Mouse (Mus musculus) MEL (cell line): ENCODE data around the gene 1700042G07Rik. TPM values are rescaled to one million over a fixed set of nuclear protein-coding genes. Genes with fewer than 3 reads are reported as not detected.

Source experiments
- DNase-seq: peaks from one replicate; pipeline ENCODE4 v3.0.0; 2011; ENCODE audit warnings: low read depth, low spot score
- H3K27ac ChIP-seq: 2 replicates; pipeline ENCODE4 v1.5.1; 2012; ENCODE audit warnings: low read depth, mild to moderate bottlenecking, control low read depth, low read length, moderate library complexity; ENCODE audit not compliant: control insufficient read depth
- H3K27me3 ChIP-seq, 2 experiments: fragments of 150-350 bp in 1 of 2; sonication (generic) in 1 of 2; 2 replicates each; pipeline ENCODE4 v1.6.1; 2012; ENCODE audit warnings: low read length in 2 of 2, mild to moderate bottlenecking in 2 of 2, improper control_type of control experiment in 1 of 2, moderate library complexity in 1 of 2; ENCODE audit not compliant: insufficient read depth in 2 of 2, control insufficient read depth in 1 of 2
- H3K36me3 ChIP-seq, 2 experiments: 2 replicates each; pipeline ENCODE4 v1.6.1; 2012 to 2014; ENCODE audit warnings: low read length in 2 of 2, improper control_type of control experiment in 1 of 2, inconsistent platforms in 1 of 2, mild to moderate bottlenecking in 1 of 2; ENCODE audit not compliant: insufficient read depth in 2 of 2, control insufficient read depth in 1 of 2
- H3K4me1 ChIP-seq, 2 experiments: fragments of 150-350 bp in 1 of 2; sonication (generic) in 1 of 2; 2 replicates each; pipeline ENCODE4 v1.6.1; 2012; ENCODE audit warnings: low read length in 2 of 2, improper control_type of control experiment in 1 of 2, mild to moderate bottlenecking in 1 of 2; ENCODE audit not compliant: insufficient read depth in 2 of 2, control insufficient read depth in 1 of 2
- H3K4me3 ChIP-seq, 2 experiments: fragments of 150-350 bp in 1 of 2; sonication (generic) in 1 of 2; 2 replicates each; pipeline ENCODE4 v1.5.1; 2012; ENCODE audit warnings: low read depth in 2 of 2, low read length in 2 of 2, mild to moderate bottlenecking in 2 of 2, moderate library complexity in 2 of 2, control low read depth in 1 of 2, improper control_type of control experiment in 1 of 2; ENCODE audit not compliant: control insufficient read depth in 1 of 2, insufficient read depth in 1 of 2
- H3K79me2 ChIP-seq: 2 replicates; pipeline ENCODE4 v1.6.1; 2012; ENCODE audit warnings: mild to moderate bottlenecking, low read length, moderate library complexity; ENCODE audit not compliant: control insufficient read depth, poor library complexity, insufficient read depth
- H3K9ac ChIP-seq: 2 replicates; pipeline ENCODE4 v1.6.1; 2012; ENCODE audit warnings: low read depth, mild to moderate bottlenecking, control low read depth, low read length, moderate library complexity; ENCODE audit not compliant: control insufficient read depth, poor library complexity, severe bottlenecking
- H3K9me3 ChIP-seq: fragments of 150-350 bp; sonication (generic); replicated peaks from 2 replicates; pipeline ENCODE4 v1.6.1; 2012; ENCODE audit warnings: mild to moderate bottlenecking, low read length, improper control_type of control experiment, moderate library complexity; ENCODE audit not compliant: insufficient read depth
- E2F4 ChIP-seq: IDR thresholded peaks from 2 replicates; pipeline ENCODE4 v1.6.1; 2011; ENCODE audit warnings: low read depth, low read length, improper control_type of control experiment, borderline replicate concordance
- EP300 ChIP-seq, 2 experiments: IDR thresholded peaks; 2 replicates each; pipeline ENCODE4 v1.6.1; 2011; ENCODE audit warnings: improper control_type of control experiment in 2 of 2, low read length in 2 of 2, low read depth in 1 of 2, mild to moderate bottlenecking in 1 of 2
- MAFK ChIP-seq: IDR thresholded peaks from 2 replicates; pipeline ENCODE4 v1.6.1; 2011; ENCODE audit warnings: low read depth, mild to moderate bottlenecking, low read length, improper control_type of control experiment, borderline replicate concordance
- MEF2A ChIP-seq: IDR thresholded peaks from 2 replicates; pipeline ENCODE4 v1.6.1; 2014; ENCODE audit warnings: low read depth, mild to moderate bottlenecking, inconsistent platforms, low read length, improper control_type of control experiment; ENCODE audit not compliant: poor library complexity, insufficient replicate concordance, severe bottlenecking; ENCODE audit errors: extremely low read depth
- MXI1 ChIP-seq: IDR thresholded peaks from 2 replicates; pipeline ENCODE4 v1.6.1; 2011; ENCODE audit warnings: mild to moderate bottlenecking, low read depth, low read length, improper control_type of control experiment
- NELFE ChIP-seq: IDR thresholded peaks from 2 replicates; pipeline ENCODE4 v1.6.1; 2011; ENCODE audit warnings: low read depth, low read length, improper control_type of control experiment
- POLR2AphosphoS5 ChIP-seq: IDR thresholded peaks from 2 replicates; pipeline ENCODE4 v1.6.1; 2012; ENCODE audit warnings: low read depth, borderline replicate concordance, mild to moderate bottlenecking, inconsistent platforms, low read length, moderate library complexity, mixed read lengths
- SMC3 ChIP-seq: IDR thresholded peaks from 2 replicates; pipeline ENCODE4 v1.6.1; 2011; ENCODE audit warnings: low read depth, low read length, improper control_type of control experiment
- TAL1 ChIP-seq: IDR thresholded peaks from 2 replicates; pipeline ENCODE4 v1.6.1; 2012; ENCODE audit warnings: mild to moderate bottlenecking, inconsistent platforms, low read length, moderate library complexity, mixed read lengths
- USF1 ChIP-seq: IDR thresholded peaks from 2 replicates; pipeline ENCODE4 v1.6.1; 2014; ENCODE audit warnings: low read depth, mild to moderate bottlenecking, inconsistent platforms, low read length, improper control_type of control experiment, moderate library complexity
- ZMIZ1 ChIP-seq: IDR thresholded peaks from 2 replicates; pipeline ENCODE4 v1.6.1; 2012; ENCODE audit warnings: low read depth, mild to moderate bottlenecking, inconsistent platforms, low read length, improper control_type of control experiment, moderate library complexity
- polyA plus RNA-seq, 2 experiments: library from polyadenylated mRNA; stranded (reverse) in 1 of 2; unstranded in 1 of 2; fragments of >175 nt in 1 of 2; fragments of >200 nt in 1 of 2; gene quantifications; 2 replicates each; pipeline versions ENCODE4 v1.2.1 to v1.2.4; 2012; ENCODE audit warnings: low replicate concordance in 2 of 2, low read depth in 1 of 2; ENCODE audit not compliant: insufficient read length in 2 of 2, insufficient read depth in 1 of 2, missing spikeins in 1 of 2
- total RNA-seq: library from RNA; depleted of rRNA; stranded (reverse); fragments of 300-350 nt; gene quantifications from 2 replicates; pipeline ENCODE4 v1.2.3, GENCODE M21; 2012; rRNA removed

The 1700042G07Rik gene
- total and polyA plus RNA-seq, 3 experiments = not detected

GRCm38 (mm10) chr4:116222843-116223119 lies 49.6 kb downstream of the 1700042G07Rik start:
- peak overlapping the region; percentile 84 for H3K9ac ChIP-seq
- H3K4me3 ChIP-seq = peak overlapping the region; percentile 84 to 85
- H3K9me3 ChIP-seq = no peaks in the 10 kb centered on the region
- no peaks in the 10 kb centered on the region for H3K27me3 ChIP-seq
- peaks cover 0 to 8% of the 10 kb centered on the region in 2 experiments; a peak in 2 of 4 replicates for H3K36me3 ChIP-seq
- H3K27ac ChIP-seq = no peak overlapping the region
- TF ChIP-seq NELFE = no peak
- TF ChIP-seq POLR2AphosphoS5 = no peak
- no peak for TF ChIP-seq USF1
- TF ChIP-seq SMC3 = no peak
- no peak for TF ChIP-seq MAFK
- no peak for TF ChIP-seq E2F4
- no peak for TF ChIP-seq EP300 (IDR thresholded peaks at IDR 0.05; ENCODE audit: low read depth in 1 of 2, low read length in 2 of 2)
- TF ChIP-seq ZMIZ1 = no peak
- no peak for TF ChIP-seq MEF2A
- no peak for TF ChIP-seq MXI1
- no peak for TF ChIP-seq TAL1
- TF ChIP-seq, all 39 proteins: peak for 0
- DNase-seq = no peak
- peaks cover 4% of the 10 kb centered on the region; the same call in 1 of the 2 replicates for H3K79me2 ChIP-seq
- H3K4me1 ChIP-seq = peaks cover 4% of the 10 kb centered on the region in 2 experiments; a peak in 3 of 4 replicates

Other genes with a start within 250 kb of the 1700042G07Rik start
- 0.16 and 0.19 TPM in 2 replicates for gene Dmbx1, start 233.4 kb upstream of the 1700042G07Rik start, total RNA-seq
- 1 to 10 TPM in 1 of 2 experiments, not detected in 1; 2.3 TPM for gene Dmbx1, start 233.4 kb upstream of the 1700042G07Rik start, polyA plus RNA-seq
- 7.5 and 10.8 TPM in 2 replicates for gene Faah, start 155.4 kb upstream of the 1700042G07Rik start, total RNA-seq
- 10 to 100 TPM in 1 of 2 experiments, not detected in 1; 22.2 TPM for gene Faah, start 155.4 kb upstream of the 1700042G07Rik start, polyA plus RNA-seq
- gene Nsun4, start 119.5 kb upstream of the 1700042G07Rik start, total RNA-seq = 13.6 and 14.9 TPM in 2 replicates
- 10 to 100 TPM in 1 of 2 experiments, not detected in 1; 11.8 TPM for gene Nsun4, start 119.5 kb upstream of the 1700042G07Rik start, polyA plus RNA-seq
- 444 and 529 TPM in 2 replicates for gene Uqcrh, start 98.3 kb upstream of the 1700042G07Rik start, total RNA-seq
- gene Uqcrh, start 98.3 kb upstream of the 1700042G07Rik start, polyA plus RNA-seq = 100 to 1,000 TPM; 392 to 414 TPM
- gene Lrrc41, start 98.1 kb upstream of the 1700042G07Rik start, total RNA-seq = 52.8 and 64.4 TPM in 2 replicates
- gene Lrrc41, start 98.1 kb upstream of the 1700042G07Rik start, polyA plus RNA-seq = 10 to 100 TPM in 1 of 2 experiments, not detected in 1; 73.3 TPM
- 25.0 and 29.4 TPM in 2 replicates for gene Rad54l, start 49.7 kb upstream of the 1700042G07Rik start, total RNA-seq
- 10 to 100 TPM in 1 of 2 experiments, not detected in 1; 44.0 TPM for gene Rad54l, start 49.7 kb upstream of the 1700042G07Rik start, polyA plus RNA-seq
- gene Pomgnt1, start 49.5 kb upstream of the 1700042G07Rik start, total RNA-seq = 29.1 and 35.3 TPM in 2 replicates
- 10 to 100 TPM in 1 of 2 experiments, not detected in 1; 33.6 TPM for gene Pomgnt1, start 49.5 kb upstream of the 1700042G07Rik start, polyA plus RNA-seq
- 0.85 and 1.2 TPM in 2 replicates for gene Lurap1, start 22.0 kb upstream of the 1700042G07Rik start, total RNA-seq
- 1 to 10 TPM in 1 of 2 experiments, not detected in 1; 1.2 TPM for gene Lurap1, start 22.0 kb upstream of the 1700042G07Rik start, polyA plus RNA-seq
- gene Tspan1, start 5.8 kb upstream of the 1700042G07Rik start, total RNA-seq = 0.08 TPM in 1 of 2 replicates, not detected in the other
- gene Tspan1, start 5.8 kb upstream of the 1700042G07Rik start, polyA plus RNA-seq = under 1 TPM in 1 of 2 experiments, not detected in 1; 0.03 TPM
- gene Gm49337, start within 50 bp of the 1700042G07Rik start, total RNA-seq = not detected in 2 replicates
- gene Gm49337, start within 50 bp of the 1700042G07Rik start, polyA plus RNA-seq = not detected
- gene Pik3r3, start 48.2 kb downstream of the 1700042G07Rik start, total RNA-seq = 1.1 and 2.5 TPM in 2 replicates
- gene Pik3r3, start 48.2 kb downstream of the 1700042G07Rik start, polyA plus RNA-seq = 1 to 10 TPM in 1 of 2 experiments, not detected in 1; 2.1 TPM